Mouse (Mus musculus): ENCODE measurements around the gene Pjvk. TPM values are rescaled to one million over a fixed set of nuclear protein-coding genes. Genes with fewer than 3 reads are reported as not detected.
A peak's percentile ranks its signal among the peaks of the same experiment; 100 is the strongest.
"Not testable (repeated sequence)": the region's sequence is repeated elsewhere in the genome, so short reads cannot be mapped to it uniquely, and the experiment has no call there.

Gene Pjvk
- total RNA-seq (2021), result not detected
- long read RNA-seq, experiment 1, result 0 reads
- long read RNA-seq, experiment 2, result 0 reads

DNA sequence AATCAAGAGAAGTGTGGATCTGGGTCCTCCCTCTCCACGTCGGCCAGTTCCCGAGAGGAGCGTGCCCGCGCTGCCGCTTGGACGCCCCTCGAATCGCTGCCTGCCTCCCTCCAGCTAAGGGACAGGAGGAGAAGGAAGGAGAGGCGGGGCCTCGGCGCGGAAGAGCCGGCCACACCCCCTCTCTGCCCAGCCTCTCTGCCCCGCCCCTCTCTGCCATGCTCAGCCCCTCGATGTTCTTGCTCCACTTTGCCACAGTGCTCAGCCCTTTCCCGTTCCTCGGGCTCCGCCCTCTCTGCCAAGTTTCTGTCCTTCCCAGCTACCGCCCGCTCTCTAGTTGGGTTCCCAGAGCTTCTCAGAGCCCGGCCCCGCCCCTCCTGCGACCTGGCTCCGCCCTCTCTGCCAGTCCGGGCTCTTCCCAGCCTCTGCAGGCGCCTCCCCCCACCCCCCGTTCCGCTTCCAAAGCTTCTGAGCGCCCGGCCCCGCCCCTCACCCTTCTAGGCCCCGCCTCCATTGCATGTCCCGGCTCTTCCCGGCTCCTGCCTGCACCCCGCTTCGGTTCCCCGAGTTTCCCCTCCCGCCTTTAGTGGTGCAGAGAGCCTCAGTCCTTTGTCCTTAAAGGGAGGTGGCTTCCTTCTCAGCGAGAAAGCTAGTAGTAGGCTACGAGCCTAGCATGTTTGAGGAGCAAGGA, at the start of gene Pjvk, which contains the start of gene Prkra:
Pjvk (plus strand) TSS at position 594 of the 688 bp plus-strand sequence.
Prkra (minus strand) TSS at position 133 of the 688 bp plus-strand sequence.
- intact Hi-C loops (cut with DNase I; ENCODE audit: low total_unique reads), result no loop called here
- peak; percentile 98 for DNase-seq

DNA sequence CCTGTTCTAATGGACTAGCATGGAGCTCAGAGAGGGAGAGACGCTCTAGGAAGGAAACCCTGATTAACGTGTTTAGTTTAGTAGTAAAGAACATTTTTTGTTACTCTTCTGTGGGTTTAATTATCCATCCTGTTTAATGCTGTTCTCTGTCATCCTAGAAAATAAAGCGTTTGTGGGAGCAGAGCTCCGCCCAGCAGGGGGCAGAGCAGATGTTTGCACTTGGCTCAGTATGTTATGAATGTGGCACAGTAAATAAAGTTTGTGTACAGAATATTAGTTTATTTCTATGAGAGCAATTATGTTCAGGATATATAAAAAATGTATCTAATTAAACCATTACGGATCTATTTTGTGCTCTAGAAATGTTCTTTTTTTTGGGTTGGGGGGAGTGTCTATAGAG, 49.1 kb upstream of the Pjvk start:
- intact Hi-C loops (cut with DNase I; ENCODE audit: low total_unique reads), result no loop called here
- no peak for DNase-seq

DNA sequence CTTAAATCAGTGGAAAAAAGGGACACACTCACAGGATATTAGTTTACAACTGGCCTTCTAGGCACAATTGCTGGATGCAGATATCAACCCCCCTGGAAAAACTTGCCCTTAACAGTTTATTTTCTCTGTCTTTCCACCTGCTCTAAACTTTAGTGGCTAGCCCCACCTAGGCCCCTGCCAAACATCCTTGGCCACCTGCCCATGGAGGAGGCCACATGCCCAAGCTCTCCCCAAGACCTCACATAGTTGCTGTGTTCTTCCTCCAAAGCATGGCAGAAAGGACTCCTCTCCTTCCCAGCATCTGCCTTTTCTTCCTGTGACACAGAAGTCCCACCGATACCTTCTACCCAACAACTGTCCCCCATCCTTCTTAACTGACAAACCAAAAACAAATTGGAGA, 46.0 kb upstream of the Pjvk start:
- DNase-seq, result no peak
- intact Hi-C loops (cut with DNase I; ENCODE audit: low total_unique reads), result no loop called here

DNA sequence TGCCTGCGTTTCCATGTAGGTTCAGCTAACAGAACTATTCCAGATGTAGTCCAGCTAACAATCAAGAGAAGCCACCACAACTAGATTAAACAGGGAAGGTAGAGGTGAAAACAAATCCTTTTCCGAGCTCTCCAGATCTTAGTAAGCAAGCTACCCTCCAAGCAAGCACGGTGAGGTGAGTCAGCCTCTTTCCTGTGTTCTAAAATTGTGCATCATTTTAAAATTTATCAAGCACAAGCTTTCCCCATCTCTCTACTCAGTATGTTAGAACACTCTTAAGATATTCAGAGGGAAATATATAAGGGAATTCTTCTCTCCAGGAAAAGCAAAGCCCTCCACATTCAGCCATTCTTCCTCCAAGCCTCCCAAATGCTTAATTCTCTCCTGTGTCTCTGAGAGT, 41.6 kb upstream of the Pjvk start:
- intact Hi-C loops (cut with DNase I; ENCODE audit: low total_unique reads), result no loop called here
- no peak for DNase-seq

DNA sequence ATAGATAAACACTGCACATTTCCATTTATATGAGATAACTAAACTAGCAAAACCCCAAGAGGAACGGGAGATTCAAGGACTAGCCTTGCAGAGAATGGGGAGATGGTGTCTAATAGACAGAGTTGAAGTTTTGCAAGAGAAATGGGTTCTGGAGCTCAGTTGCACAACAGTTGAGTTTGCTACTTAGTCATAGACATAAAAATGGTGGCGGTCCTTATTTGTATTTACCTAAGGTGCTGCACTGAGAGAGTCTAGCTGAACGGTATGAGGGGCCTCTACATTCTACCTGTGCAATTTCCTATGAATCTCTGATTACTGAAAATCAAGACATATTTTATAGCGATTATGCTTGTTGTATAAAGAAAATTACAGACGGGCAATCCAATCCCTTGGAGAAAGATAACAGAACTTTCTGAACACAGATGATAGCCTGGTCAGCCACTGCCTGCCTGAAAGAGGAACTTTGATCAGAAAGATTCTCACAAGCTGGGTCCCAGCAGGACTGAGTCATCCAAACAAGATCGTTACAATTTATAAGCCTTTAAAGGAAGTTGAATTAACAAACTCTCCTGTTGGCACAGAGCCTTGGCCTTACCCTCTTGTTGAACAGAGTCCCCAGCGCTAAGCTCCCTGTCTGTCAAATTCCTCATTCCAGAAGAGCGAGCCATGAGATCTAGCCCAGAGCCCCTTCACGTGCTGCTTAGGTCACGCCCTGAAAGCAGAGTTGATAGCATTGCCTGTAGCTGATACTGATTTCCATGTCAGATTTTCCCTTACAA, 37.8 kb upstream of the Pjvk start:
- intact Hi-C loops (cut with DNase I; ENCODE audit: low total_unique reads), result no loop called here
- no peak for DNase-seq

DNA sequence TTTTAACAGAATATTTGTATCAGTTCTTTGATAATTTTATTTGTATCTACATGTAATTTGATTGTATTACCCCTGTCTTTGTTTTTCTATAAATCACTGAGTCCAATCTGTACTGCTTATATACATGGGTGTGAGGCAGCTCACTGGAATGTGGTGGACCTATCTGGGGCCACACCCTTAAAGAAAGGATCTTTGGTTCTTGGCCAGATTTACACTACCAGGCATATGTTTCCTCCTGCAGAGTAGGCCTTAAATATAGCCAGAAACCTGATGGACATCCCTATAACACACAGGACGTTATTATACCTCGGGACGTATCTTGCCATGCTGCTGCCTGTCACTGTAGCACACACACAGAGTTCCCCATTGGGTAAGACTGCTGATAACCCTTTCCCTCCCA, 36.3 kb upstream of the Pjvk start:
- no peak for DNase-seq
- intact Hi-C loops (cut with DNase I; ENCODE audit: low total_unique reads), result no loop called here

DNA sequence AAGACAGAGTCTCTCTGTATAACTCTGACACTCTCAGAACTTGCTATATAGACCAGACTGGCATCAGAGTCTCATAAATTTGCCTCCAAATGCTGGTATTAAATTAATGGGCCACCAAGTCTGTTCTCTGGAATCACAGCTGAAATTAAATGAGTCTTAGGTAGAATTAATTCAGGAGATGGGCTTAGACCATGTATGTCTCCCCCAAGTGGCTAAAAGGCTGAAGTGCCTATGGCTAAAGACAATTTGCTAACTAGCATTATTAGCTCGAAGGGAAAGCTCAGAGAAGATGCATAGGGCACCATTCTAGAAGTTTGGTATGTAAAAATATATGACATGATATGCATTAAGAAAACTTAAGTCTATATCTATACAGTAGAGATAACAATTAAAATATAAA, 30.2 kb upstream of the Pjvk start:
- DNase-seq, result peak; percentile 16
- intact Hi-C loops (cut with DNase I; ENCODE audit: low total_unique reads), result loop anchor here (5.0 kb wide), 1 partner anchor 251 kb away; the partner anchor contains the start of gene Rbm45

DNA sequence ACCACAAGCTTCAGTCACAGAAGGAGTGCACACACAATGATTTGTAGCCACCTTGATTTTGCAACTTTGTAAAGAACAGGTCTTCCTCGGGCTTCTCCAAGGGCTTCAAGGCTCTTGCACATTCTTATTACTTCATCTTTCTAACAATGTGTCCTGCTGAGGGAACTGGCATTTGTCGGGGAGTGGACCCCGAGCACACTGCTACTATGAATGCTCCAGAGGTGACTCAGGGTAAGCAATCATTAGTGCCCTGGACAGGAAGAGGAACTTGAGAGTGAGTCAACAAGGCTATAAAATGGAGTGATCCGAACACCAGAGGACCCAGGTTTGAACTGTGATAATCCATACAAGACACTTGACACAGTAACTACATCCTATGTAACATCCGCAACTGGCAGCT, 28.1 kb upstream of the Pjvk start:
- DNase-seq, result no peak
- intact Hi-C loops (cut with DNase I; ENCODE audit: low total_unique reads), result no loop called here

DNA sequence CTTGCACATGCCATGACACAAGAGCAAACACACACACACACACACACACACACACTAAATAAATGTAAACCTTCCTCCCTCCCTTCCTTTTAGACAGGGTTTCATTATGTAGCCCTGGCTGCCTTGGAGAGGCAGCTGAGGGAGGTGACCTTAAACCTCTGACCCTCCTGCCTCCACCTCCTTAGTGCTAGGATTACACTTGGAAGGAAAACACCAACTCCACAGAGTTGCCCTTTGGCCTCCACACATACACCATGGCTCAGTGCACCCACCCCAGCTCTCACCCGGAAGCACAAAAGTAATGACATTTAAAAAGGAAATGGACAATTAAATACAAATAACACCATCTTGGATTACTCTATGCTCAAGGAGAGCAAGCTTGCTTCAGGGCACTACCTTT, 26.6 kb upstream of the Pjvk start:
- no peak for DNase-seq
- intact Hi-C loops (cut with DNase I; ENCODE audit: low total_unique reads), result no loop called here

DNA sequence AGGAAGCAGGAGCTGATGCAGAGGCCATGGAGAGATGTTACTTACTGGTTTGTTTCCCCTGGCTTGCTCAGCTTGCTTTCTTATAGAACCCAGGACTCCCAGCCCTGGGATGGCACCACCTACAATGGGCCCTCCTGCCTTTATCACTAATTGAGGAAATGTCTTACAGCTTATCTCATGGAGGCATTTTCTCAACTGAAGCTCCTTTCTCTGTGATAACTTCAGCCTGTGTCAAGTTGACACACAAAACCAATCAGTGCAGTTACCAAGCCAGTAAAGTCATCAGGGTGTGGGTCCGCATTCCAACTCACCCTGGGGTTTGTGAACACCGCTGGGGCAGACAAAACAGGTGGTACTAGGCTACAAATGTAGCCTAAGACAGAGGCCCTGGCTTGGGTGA, 26.0 kb upstream of the Pjvk start:
- intact Hi-C loops (cut with DNase I; ENCODE audit: low total_unique reads); DNase-seq: not testable (repeated sequence)

DNA sequence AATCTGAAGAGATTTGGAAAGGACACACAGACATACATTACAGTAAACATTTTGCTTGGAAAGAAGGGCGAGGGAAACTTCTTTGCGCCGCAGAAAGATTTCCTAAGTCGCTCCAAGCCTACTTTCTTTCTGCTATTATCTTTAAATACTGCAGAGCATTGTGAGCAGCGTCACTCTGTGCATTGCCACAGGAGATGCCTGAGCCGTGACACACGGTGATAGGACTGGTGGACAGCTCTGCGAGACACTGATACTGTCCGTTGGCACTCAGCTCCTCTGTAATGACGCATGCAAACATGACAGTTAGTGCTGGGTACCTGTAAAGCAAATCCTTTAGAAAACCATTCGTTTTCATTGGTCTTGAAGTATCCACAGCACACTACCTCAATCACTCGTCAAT, 18.0 kb upstream of the Pjvk start:
- intact Hi-C loops (cut with DNase I; ENCODE audit: low total_unique reads), result no loop called here
- no peak for DNase-seq

DNA sequence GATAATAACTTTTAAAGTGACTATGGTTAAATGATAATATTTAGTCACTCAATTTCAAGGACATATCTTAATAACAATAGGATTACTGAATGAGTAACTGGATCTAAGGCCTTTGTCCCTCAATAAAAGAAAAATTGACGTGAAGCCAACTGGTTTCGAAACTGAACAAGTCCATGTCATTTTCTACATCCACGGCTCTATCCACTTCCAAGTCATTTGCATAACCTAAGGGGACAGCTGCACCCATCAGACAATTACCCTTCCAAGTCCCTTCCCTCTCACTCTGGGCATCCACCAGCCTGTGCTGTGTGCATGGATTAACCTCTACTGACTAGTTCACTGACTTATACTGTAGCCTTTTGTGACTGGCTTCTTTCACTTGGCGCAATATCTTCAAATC, 16.7 kb upstream of the Pjvk start:
- intact Hi-C loops (cut with DNase I; ENCODE audit: low total_unique reads), result no loop called here
- no peak for DNase-seq

DNA sequence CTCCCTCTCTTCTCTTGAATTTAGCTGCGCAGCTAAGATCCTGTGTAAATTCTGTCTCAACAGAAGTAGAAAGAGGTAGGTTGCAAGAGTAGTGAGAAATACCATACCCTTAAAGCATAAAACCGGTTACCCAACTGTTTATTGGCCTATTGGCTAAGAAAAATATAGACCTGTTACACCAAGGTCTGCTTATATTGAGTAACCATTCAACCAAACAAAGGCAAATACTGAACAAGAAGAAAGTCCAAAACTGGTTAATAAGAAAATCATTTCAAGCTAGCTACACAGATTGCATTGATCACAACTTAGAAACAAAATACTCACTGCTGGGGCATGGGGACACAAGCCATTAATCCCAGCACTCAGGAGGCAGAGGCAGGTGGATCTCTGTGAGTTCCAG, 8.6 kb upstream of the Pjvk start:
- intact Hi-C loops (cut with DNase I; ENCODE audit: low total_unique reads), result no loop called here

DNA sequence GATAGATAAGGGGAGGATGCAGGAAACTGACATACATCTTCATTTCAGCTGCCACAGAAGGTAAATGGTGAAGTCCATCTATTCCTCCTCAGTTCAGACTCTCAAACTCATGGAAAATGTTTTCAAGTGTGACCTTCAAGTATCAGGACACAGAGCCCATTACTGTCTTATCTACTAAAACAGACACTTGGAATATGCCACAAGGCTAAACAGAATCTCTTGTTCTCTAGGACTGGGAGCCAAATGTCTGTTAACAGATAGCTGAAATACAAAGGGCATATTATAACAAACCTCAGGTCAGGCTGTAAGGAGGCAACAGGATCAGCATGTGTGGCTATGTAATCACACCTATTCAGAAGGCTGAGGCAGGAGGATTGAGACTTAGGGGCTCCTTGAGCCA, 4.5 kb upstream of the Pjvk start:
- DNase-seq, result no peak
- intact Hi-C loops (cut with DNase I; ENCODE audit: low total_unique reads), result no loop called here

More for the DNA sequence above, 8.6 kb upstream of the Pjvk start:
- no peak for DNase-seq

DNA sequence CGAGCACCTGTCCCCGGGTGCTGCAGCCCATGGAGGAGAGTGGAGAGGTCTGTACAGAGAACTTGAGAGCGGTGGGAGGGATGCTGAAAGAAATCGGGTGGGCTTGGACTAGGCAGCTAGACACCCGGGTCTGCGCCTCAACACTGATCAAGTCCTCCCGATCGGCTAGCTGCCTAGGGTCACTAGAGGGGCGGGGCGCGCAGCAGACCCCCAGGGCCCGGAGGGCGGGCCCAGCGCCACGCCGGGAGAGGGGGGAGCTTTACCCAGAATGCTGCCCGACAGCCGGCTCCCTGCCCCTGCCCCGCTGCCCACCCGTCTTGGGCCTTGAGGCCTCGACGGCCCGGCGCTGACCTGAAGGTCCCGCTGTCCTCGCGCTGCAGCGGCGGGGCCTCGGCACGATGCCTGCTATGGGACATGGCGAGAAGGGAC, 821 bp upstream of the Pjvk start:
- intact Hi-C loops (cut with DNase I; ENCODE audit: low total_unique reads), result no loop called here

DNA sequence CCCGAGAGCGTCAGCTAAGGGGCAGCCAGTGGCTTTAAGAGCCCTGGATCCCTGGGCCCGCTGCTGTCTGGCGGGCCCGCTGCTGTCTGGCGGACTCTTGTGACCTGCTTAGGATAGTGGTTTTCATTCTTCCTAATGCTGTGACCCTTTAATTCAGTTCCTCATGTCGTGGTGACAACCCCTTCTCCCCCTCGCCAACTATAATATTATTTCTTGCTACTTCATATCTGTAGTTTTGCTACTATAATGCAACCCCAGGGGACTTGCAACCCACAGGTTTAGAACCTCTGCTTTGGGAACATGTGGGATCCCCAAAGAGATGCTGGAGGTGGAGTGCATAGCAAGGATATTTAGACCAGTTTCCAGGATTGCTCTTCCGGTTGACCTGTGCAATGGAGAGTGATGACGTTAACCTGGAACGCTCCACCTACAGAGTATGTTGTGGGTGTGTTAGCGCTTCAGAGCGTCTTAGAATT, 428 bp downstream of the Pjvk start:
- intact Hi-C loops (cut with DNase I; ENCODE audit: low total_unique reads), result no loop called here
- peak; percentile 17 for DNase-seq

More for the DNA sequence above, 821 bp upstream of the Pjvk start:
- no peak for DNase-seq

DNA sequence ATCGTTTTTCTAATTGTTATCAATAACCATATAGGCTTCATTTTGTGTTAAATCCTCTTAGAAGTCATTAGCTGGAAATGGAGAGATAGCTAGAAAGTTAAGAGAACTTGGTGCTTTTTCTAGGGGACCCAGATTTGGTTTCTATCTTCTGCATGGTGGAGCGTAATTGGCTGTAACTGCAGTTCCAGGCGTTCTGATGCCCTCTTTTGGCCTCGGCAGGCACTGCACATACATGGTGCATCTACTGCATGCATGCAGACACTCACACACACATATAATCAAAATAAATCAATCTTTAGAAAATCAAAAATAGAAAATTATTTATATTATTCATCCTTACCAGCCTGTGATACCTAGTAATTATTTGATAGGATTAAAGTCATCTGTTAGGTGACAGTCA, 4.8 kb downstream of the Pjvk start:
- no peak for DNase-seq
- intact Hi-C loops (cut with DNase I; ENCODE audit: low total_unique reads), result no loop called here

DNA sequence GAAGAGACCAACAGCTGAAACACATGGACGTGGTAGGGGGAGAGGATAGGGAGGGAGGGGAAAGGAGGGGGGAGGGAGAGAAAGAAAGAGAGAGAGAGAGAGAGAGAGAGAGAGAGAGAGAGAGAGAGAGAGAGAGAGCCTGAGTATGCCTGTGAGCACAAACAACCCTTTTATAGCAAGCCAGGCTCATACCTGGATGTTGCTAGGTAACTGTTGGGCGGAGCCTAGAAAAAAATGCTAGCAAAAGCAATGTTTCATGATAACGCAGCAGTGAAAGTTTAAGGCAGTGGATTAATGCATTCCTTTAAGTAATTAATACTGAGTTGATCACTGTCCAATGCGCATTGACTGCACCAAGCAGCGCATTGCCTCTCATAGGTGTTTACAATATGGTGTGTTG, 6.4 kb downstream of the Pjvk start:
- no peak for DNase-seq
- intact Hi-C loops (cut with DNase I; ENCODE audit: low total_unique reads), result no loop called here

DNA sequence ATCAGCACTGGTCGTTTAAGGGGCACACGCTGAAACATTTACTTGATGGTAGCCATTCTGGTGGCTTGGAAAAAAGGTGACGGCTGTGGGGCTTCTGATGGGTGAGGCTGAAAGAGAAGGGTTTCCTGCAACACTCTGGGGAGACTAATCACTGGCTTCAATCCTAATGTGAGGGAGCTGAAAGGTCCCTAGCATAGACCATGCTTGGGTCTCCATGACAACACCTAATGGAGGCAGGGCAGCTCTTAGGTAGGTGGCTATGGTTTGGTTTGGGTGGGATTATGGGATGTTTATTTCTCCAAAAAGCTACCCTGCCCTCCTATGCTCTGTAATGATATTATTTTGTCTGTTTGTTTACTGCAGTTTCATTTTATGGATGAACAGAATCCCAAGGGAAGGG, 7.2 kb downstream of the Pjvk start:
- intact Hi-C loops (cut with DNase I; ENCODE audit: low total_unique reads), result no loop called here
- no peak for DNase-seq

DNA sequence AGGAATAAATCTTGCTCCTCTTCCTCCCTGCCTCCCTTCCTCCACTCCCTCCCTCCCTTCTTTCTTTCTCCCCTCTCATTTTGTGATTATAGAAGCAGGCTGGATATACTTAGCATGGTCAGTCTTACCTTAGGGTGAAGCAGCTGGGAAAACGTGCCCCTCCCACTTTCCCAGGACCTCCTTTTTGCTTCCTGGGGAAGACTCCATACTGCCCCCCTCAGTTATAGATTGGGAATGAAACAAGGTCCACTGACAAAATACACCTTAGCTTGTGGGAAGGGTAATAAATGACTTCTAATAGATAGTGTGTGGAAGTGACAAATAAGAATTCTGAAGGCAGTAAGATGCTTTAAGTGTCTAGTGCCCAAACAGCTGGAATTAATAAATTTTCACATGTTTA, 7.7 kb downstream of the Pjvk start:
- no peak for DNase-seq
- intact Hi-C loops (cut with DNase I; ENCODE audit: low total_unique reads), result no loop called here

DNA sequence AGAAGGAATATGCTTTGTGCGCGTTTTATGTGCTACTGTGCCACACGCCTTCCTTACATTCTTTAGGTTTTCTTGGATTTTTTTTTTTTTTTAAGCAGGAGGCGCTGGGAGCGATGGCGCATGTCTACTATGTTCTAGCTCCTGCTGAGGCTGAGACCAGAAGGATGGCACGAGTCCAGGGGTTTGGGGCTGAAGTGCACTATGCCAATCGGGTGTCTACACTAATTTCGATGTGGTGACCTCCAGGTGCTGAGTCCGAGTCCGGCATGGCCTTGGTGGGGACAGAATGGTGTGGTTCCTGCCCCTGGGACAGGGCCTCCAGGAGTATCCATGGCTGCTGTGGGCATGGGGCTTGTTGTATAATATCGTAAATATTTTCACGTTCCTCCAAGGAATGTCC, 10.3 kb downstream of the Pjvk start:
- intact Hi-C loops (cut with DNase I; ENCODE audit: low total_unique reads), result no loop called here
- DNase-seq, result no peak

Measured in gastrocnemius, postnatal 14 days (tissue).